Mouse (Mus musculus) lung, embryonic 15.5 days (tissue): ENCODE results near the gene Gtse1. TPM values are rescaled to one million over a fixed set of nuclear protein-coding genes. Genes with fewer than 3 reads are reported as not detected.

Source experiments
- ATAC-seq: fragments of 200-750 bp; cut with Nextera tagmentation; 2 replicates; pipeline ENCODE4 v1.8.0; 2017; ENCODE audit warnings: moderate number of reproducible peaks, borderline replicate concordance; ENCODE audit not compliant: low FRiP score, low TSS enrichment; ENCODE audit errors: extremely low read depth
- H3K27ac ChIP-seq: fragments of 300-500 bp; sonication (generic); 2 replicates; pipeline ENCODE4 v1.5.1; 2015; ENCODE audit warnings: moderate library complexity, mild to moderate bottlenecking, inconsistent platforms
- H3K27me3 ChIP-seq: fragments of 300-500 bp; sonication (generic); 2 replicates; pipeline ENCODE4 v1.6.1; 2015; ENCODE audit warnings: inconsistent platforms
- H3K36me3 ChIP-seq: fragments of 300-500 bp; sonication (generic); 2 replicates; pipeline ENCODE4 v1.6.1; 2015; ENCODE audit warnings: inconsistent platforms
- H3K4me1 ChIP-seq: fragments of 300-500 bp; sonication (generic); 2 replicates; pipeline ENCODE4 v1.6.1; 2015; ENCODE audit warnings: inconsistent platforms
- H3K4me2 ChIP-seq: fragments of 300-500 bp; sonication (generic); 2 replicates; pipeline ENCODE4 v1.6.1; 2015; ENCODE audit warnings: inconsistent platforms, mild to moderate bottlenecking, moderate library complexity
- H3K4me3 ChIP-seq: fragments of 300-500 bp; sonication (generic); 2 replicates; pipeline ENCODE4 v1.5.1; 2015; ENCODE audit warnings: mild to moderate bottlenecking, inconsistent platforms
- H3K9ac ChIP-seq: fragments of 300-500 bp; sonication (generic); 2 replicates; pipeline ENCODE4 v1.6.1; 2015; ENCODE audit warnings: inconsistent platforms
- H3K9me3 ChIP-seq: fragments of 300-500 bp; sonication (generic); 2 replicates; pipeline ENCODE4 v1.6.1; 2016; ENCODE audit warnings: inconsistent platforms
- WGBS: fragments of 180-500 bp; shearing (Covaris S2); methylation state at CpG from one replicate; pipeline ENCODE4 v1.1.7; 2015; 5-methylcytosine and 5-hydroxymethylcytosine counted together
- polyA plus RNA-seq: library from polyadenylated mRNA; unstranded; fragments of >200 nt; fragmentation: Nextera tagmentation; extraction: Ambion mirVana; gene quantifications from 2 replicates; pipeline ENCODE4 v1.2.1, GENCODE M21; 2015

Gtse1 gene
- polyA plus RNA-seq, result 31.6 and 33.0 TPM in 2 replicates

DNA sequence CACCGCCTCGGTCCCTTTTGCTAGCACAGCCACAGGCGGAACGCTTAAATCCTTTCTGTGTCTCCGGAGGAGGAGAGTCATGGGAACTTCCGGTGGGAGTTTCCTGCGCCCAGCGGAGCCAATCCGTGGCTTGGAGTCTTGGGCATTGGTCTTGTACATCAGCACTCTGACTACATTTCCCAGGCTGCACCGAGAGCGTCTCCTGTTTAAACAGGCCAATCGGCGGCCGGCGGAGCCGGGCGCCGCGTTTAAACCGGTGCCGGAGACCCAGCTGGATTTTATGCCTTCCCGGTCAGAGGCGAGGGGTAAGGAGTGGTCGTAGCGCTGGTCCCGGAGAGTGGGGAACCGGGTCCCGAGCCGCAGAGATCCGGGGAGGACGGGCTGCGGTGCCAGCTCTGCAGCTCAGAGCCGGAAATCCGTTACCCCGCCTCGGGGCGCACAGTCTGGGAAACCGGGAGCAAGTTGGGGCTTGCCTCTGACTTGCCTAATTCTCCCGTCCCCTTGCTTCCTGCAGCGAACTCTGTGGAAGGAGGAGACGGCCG is at the start of gene Gtse1:
Gene Gtse1 (plus strand): TSS at position 256 of the 542 bp plus-strand sequence.
- peaks cover 28% of the 10 kb centered on the region for H3K36me3 ChIP-seq
- WGBS, result under 1% methylated on average over 42 of the region's 42 CpGs
- H3K4me3 ChIP-seq, result peak within 1 kb of the TSS; percentile 79
- ATAC-seq, result peak; percentile 97
- H3K9me3 ChIP-seq, result no peaks in the 10 kb centered on the region
- H3K27me3 ChIP-seq, result no peaks in the 10 kb centered on the region
- H3K27ac ChIP-seq, result peak within 1 kb of the TSS; percentile 66
- H3K9ac ChIP-seq, result peak within 1 kb of the TSS; percentile 63
- H3K4me1 ChIP-seq, result peaks cover 22% of the 10 kb centered on the region
- H3K4me2 ChIP-seq, result peak within 1 kb of the TSS; percentile 73

DNA sequence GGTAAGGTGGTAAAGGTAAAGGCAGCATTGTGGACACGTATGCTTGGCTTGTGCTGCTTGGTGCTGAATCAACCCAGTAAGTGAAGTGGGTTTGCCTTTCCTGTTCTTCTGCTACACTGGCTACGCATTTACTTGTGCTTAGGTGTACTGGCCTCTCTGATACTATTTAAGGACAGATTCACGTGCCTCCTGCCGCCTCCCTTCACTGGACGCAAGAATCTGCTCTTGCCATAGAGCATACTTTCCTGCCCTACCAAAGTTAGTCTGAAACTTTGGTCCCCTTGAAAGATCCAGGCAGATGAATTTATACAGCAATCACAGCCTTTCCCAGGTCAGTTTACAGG is 49.1 kb upstream of the Gtse1 start:
- WGBS, result 63% methylated on average over 5 of the region's 5 CpGs
- ATAC-seq, result no peak
- H3K9ac ChIP-seq, result no peak overlapping the region

DNA sequence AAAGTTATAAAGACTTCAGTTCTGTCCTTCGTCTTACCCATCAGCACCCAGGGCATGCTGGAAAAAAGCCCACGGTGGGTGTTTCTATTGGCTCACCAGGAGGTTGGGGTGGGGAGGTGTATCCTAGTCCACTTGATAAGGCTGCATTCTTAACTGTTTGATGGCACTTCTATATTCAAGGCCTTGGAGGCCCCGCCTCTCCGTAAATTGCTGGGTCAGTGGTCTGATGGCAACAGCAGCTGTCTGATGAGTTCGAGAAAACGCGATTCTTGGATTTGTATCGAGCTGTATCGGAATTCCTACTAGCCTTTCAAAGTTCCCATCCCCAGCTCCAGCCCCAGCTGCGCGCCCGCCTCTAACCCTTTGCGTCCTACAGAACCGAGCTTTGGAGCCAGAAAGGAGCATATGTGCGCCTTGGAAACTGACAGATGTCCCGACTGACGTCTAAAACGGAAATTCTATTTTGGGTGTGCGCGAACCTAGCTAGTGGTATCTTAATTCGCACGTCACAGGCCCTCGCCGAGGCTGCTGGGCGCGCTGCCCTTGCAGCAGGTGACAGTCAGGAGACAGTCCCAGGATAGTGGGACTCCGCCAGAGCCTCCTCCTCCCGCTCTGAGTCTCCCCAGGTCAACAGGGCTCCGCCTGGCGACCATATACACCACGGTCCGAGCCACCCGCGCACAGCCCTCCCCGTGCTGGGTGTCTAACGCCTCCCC is 48.6 kb upstream of the Gtse1 start:
- Histone ChIP-seq H3K27ac (peak overlapping the region; percentile 85), H3K9me3 (no peaks in the 10 kb centered on the region), H3K4me1 (peaks cover 16% of the 10 kb centered on the region), H3K4me3 (peak overlapping the region; percentile 84), H3K4me2 (peak overlapping the region; percentile 87), H3K27me3 (no peaks in the 10 kb centered on the region), H3K36me3 (no peaks in the 10 kb centered on the region), H3K9ac (peak overlapping the region; percentile 84)
- ATAC-seq, result peak; percentile 87
- 3% methylated on average over 36 of the region's 36 CpGs for WGBS

More for the DNA sequence above, 49.1 kb upstream of the Gtse1 start:
- Histone ChIP-seq H3K36me3 (no peaks in the 10 kb centered on the region), H3K27me3 (no peaks in the 10 kb centered on the region), H3K4me1 (peaks cover 16% of the 10 kb centered on the region), H3K4me3 (peak overlapping the region; percentile 84), H3K4me2 (peak overlapping the region; percentile 87), H3K27ac (no peak overlapping the region), H3K9me3 (no peaks in the 10 kb centered on the region)

DNA sequence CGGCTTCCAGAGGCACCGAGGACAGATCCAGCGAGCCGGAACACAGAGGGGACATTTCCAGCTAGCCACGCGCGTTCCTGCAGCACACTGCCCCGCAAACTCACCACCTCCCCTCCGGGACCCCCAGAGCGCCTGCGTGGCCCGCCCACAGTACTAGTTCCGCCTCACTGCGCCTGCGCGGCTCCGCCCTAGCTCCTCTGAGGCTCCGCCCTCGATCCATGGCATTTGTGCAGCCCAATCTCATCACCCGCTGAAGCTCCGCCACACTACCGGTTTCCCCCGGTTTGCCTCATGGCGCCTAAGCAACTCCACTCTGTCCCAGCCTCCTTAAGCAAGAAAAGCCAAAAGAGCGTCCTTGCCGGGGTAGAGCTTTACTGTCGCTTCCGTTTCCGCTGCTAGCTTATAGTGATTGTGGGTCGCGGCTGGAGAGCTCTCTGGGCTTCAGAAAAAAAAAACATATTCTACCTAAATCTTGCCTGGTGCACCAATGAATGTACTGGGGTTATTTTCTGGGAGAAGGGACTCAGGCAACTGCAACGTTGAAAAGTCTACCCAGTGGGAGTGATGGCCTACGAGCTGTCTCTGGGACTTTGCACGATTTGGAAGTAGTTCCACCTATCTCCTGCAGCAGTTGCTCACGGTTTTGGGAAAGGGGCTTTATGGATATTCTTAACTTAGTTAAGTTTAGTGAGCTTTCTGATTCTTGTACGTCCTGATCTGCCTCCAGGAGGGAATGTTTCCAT is 47.8 kb upstream of the Gtse1 start, which contains the start of gene Cdpf1:
Gene Cdpf1 (minus strand): TSS at position 163 of the 743 bp plus-strand sequence.
- peak; percentile 95 for ATAC-seq
- Histone ChIP-seq H3K4me2 (peak within 1 kb of the TSS; percentile 87), H3K4me1 (peaks cover 16% of the 10 kb centered on the region), H3K27me3 (no peaks in the 10 kb centered on the region), H3K4me3 (peak within 1 kb of the TSS; percentile 84), H3K9me3 (no peaks in the 10 kb centered on the region), H3K27ac (peak within 1 kb of the TSS; percentile 85), H3K9ac (peak within 1 kb of the TSS; percentile 84), H3K36me3 (no peaks in the 10 kb centered on the region)
- WGBS, result 2% methylated on average over 36 of the region's 36 CpGs

DNA sequence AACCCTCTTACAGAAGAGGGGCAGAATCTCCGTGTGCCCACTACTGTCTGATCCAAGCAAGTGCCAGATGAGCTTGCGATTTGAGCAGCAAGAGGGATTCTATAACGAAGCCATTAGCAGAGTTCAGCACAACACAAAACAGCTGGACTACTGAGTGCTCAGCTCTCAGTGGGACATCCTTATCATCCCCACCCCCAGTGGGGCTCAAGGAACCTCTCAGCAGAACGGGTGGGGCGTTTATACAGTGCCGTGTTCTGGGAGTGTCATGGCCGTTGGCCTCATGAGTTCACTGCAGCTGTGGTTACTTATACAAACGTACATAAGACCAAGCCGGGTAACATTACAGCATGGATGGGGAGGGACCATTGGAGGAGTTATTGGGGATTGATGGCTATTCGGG is 46.1 kb upstream of the Gtse1 start:
- Histone ChIP-seq H3K4me1 (peaks cover 16% of the 10 kb centered on the region), H3K4me3 (no peak overlapping the region), H3K9me3 (no peaks in the 10 kb centered on the region), H3K27ac (no peak overlapping the region), H3K4me2 (no peak overlapping the region), H3K9ac (no peak overlapping the region), H3K36me3 (no peaks in the 10 kb centered on the region), H3K27me3 (no peaks in the 10 kb centered on the region)
- ATAC-seq, result no peak
- WGBS, result 46% methylated on average over 10 of the region's 10 CpGs

DNA sequence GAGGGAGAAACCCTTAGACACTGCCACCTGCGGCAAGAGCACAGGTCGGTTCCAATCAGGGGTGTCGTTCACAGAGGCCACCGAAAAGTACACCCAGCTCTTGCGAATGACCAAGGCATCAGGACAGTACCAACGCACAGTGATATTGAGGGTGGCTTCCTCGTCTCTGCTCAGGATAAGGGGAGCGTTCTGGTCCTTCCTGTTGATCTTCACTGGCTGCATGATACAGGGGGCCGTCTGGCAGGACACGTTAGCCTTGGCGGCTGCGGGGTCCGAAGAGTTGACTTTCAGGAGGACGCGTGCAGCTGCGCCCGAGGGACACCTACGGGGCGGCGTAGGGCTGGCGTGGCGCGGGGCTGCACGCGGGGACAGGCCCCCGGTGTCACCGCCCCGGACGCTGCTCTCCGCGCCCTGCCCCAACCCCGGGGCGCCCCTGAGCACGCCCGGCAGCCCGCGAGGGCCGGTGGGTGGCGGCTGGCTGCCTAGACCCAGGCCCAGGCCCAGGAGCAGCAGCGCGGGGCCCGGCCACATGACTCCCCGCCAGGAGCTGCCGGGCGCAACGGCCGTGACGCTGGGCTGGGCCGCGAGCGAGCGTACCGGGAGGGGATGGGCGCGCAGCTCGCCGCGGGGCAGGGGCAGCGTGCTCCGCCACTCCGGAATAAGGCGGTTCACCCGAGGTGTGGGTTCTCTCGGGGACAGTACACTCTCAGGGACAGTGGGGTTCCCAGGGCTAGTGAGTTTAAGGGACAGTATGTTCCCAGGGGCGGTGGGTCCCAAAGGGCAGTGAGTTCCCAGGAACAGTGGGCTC is 38.1 kb upstream of the Gtse1 start, which contains the start of gene Pkdrej:
Gene Pkdrej (minus strand): TSS at position 532 of the 808 bp plus-strand sequence.
- H3K4me1 ChIP-seq, result peaks cover 10% of the 10 kb centered on the region; the same call in 1 of the 2 replicates
- H3K9me3 ChIP-seq, result no peaks in the 10 kb centered on the region; the same call in 1 of the 2 replicates
- peak within 1 kb of the TSS; percentile 50 for H3K4me3 ChIP-seq
- H3K27me3 ChIP-seq, result peaks cover 22% of the 10 kb centered on the region
- H3K9ac ChIP-seq, result peak within 1 kb of the TSS; percentile 52
- peak; percentile 78 for ATAC-seq
- 0 out of 2 replicates have a peak, but pooled peaks cover 4% of the 10 kb centered on the region for H3K36me3 ChIP-seq
- no peak within 1 kb of the TSS for H3K27ac ChIP-seq
- peak within 1 kb of the TSS; percentile 98 for H3K4me2 ChIP-seq
- WGBS, result 2% methylated on average over 65 of the region's 65 CpGs

DNA sequence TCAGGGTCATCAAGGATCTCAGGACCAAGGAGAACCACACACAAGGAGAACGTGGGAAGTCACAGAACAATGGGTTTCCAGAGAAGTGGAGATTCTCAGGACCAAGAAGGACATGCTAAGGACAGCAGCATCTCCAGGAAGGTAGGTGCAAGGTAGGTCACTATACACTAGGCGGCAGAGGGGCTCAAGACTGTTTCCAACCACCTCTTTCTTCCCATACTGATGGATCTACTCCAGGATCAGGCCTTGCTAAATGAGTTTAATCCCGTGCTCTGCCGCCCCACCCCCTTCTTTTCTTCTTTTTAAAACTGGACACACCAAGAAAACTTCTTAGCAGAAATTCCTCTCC is 37.6 kb upstream of the Gtse1 start:
- 13% methylated on average over 4 of the region's 4 CpGs for WGBS
- H3K4me1 ChIP-seq, result peaks cover 10% of the 10 kb centered on the region; the same call in 1 of the 2 replicates
- peak; percentile 57; the same call in 1 of the 2 replicates for ATAC-seq
- H3K27me3 ChIP-seq, result peaks cover 22% of the 10 kb centered on the region
- H3K4me2 ChIP-seq, result peak overlapping the region; percentile 98
- H3K9me3 ChIP-seq, result no peaks in the 10 kb centered on the region; the same call in 1 of the 2 replicates
- H3K4me3 ChIP-seq, result peak overlapping the region; percentile 50
- H3K27ac ChIP-seq, result no peak overlapping the region
- peak overlapping the region; percentile 52 for H3K9ac ChIP-seq
- 0 out of 2 replicates have a peak, but pooled peaks cover 4% of the 10 kb centered on the region for H3K36me3 ChIP-seq

DNA sequence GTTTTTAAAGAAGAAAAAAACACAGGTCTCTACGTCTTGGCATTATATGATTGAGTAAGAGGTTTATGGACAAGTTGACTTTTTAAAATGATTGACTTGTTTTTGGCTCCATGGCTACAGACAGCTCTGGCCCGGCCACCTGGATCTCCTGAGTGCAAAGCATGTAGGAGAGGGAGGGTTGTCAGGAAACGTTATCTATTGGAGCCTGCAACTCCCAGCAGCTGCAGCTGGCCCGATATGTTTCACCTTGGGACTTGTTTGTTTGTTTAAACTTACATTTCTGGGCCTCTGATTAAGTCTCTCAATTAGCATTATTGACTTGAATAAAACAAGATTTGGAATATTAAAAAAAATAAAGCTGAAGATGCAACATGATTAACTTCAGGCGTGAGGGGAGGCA is 32.9 kb upstream of the Gtse1 start:
- Histone ChIP-seq H3K36me3 (no peaks in the 10 kb centered on the region), H3K27ac (no peak overlapping the region), H3K4me3 (no peak overlapping the region), H3K4me2 (no peak overlapping the region), H3K4me1 (peaks cover 8% of the 10 kb centered on the region), H3K9me3 (no peaks in the 10 kb centered on the region), H3K9ac (no peak overlapping the region), H3K27me3 (0 out of 2 replicates have a peak, but pooled peaks cover 6% of the 10 kb centered on the region)
- 31% methylated on average over 5 of the region's 5 CpGs for WGBS
- ATAC-seq, result no peak

DNA sequence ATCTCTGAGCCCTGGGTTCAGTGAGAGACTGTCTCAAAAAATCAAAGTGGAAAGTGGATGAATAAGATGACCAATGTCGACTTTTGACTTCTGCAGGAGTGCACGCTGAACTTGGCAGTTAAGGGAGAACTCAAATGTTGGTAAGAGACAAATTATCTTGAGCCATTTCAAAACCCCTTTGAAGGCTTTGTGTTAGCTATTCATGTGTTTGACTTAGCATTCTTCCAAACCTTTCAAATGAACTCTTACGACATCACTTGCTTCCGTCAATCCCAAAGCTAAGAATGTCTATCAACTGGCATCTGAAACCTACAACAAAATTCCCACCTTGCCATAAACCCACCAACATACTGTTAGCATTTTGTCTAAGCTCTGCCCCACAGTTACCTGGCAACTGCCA is 31.5 kb upstream of the Gtse1 start:
- H3K4me1 ChIP-seq, result peaks cover 15% of the 10 kb centered on the region

DNA sequence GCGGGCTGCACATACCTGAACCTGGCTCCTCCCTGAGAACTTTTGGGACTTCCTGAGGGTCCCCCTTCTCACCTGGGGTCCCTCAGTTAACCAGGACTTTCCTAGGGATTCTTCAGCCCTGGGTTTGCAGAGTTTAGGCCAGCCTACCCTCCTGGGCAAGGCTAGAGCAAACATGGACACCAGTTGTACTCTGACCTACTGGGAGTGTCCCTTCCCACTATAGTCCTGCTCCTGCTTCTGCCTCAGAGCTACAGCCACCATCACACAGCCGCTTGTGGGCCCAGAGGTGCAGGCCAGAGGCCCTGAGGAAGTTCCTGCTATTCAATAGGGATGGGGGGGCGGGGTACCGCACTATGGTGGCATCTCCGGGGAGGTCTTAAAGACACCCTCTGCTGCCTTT is 30.1 kb upstream of the Gtse1 start:
- Histone ChIP-seq H3K4me3 (no peak overlapping the region), H3K9me3 (no peaks in the 10 kb centered on the region), H3K9ac (no peak overlapping the region), H3K27ac (no peak overlapping the region), H3K27me3 (no peaks in the 10 kb centered on the region), H3K36me3 (no peaks in the 10 kb centered on the region), H3K4me1 (peaks cover 15% of the 10 kb centered on the region), H3K4me2 (no peak overlapping the region)
- WGBS, result 71% methylated on average over 5 of the region's 5 CpGs
- no peak for ATAC-seq

More for the DNA sequence above, 31.5 kb upstream of the Gtse1 start:
- Histone ChIP-seq H3K9ac (no peak overlapping the region), H3K36me3 (no peaks in the 10 kb centered on the region), H3K27me3 (0 out of 2 replicates have a peak, but pooled peaks cover 6% of the 10 kb centered on the region), H3K4me2 (no peak overlapping the region), H3K27ac (no peak overlapping the region), H3K9me3 (no peaks in the 10 kb centered on the region), H3K4me3 (no peak overlapping the region)
- WGBS, result 50% methylated on average over 4 of the region's 4 CpGs
- no peak for ATAC-seq

DNA sequence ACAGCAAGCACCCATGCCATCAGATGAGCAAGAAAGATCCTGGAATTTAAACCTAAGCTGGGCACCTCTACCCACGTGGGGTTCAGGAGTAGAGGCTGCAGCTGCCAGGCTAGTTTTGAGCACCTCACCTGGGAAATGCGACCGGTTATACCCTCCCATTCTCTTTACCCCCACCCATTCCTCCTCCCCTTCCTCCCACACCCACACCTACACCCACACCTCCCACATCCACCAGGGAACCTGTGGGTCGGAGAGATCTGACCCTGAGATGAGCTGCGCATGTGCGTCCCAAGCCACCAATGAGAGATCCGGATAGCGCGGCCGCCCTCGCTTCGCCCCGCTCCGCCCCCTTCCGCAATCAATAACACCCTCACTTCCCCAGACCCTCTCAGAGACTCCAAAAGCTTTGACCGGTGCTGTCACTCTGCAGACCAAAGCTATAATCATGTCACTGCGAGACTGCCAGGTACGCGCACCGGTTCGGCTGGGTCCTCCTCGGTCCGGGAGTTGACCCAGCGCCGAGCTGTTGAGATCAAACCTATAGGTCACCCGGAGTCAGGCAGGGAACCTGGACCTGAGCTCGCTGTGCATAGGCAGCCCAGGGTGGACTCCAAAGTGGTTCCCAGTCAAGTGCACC is 27.5 kb upstream of the Gtse1 start, which contains the start of gene Ttc38:
Gene Ttc38 (plus strand): TSS at position 353 of the 637 bp plus-strand sequence.
- WGBS, result 2% methylated on average over 27 of the region's 27 CpGs
- Histone ChIP-seq H3K9ac (peak within 1 kb of the TSS; percentile 63), H3K9me3 (no peaks in the 10 kb centered on the region), H3K4me2 (peak within 1 kb of the TSS; percentile 83), H3K27me3 (no peaks in the 10 kb centered on the region), H3K4me3 (peak within 1 kb of the TSS; percentile 63), H3K4me1 (peaks cover 15% of the 10 kb centered on the region), H3K27ac (peak within 1 kb of the TSS; percentile 57), H3K36me3 (no peaks in the 10 kb centered on the region)
- peak; percentile 82 for ATAC-seq
